Mouse (Mus musculus): Measurements from ENCODE around the gene Cda. TPM values are rescaled to one million over a fixed set of nuclear protein-coding genes. Genes with fewer than 3 reads are reported as not detected.

Gene Cda
- polyA plus RNA-seq (2012; rRNA removed) = 0.33 TPM in 1 of 2 replicates, not detected in the other

DNA sequence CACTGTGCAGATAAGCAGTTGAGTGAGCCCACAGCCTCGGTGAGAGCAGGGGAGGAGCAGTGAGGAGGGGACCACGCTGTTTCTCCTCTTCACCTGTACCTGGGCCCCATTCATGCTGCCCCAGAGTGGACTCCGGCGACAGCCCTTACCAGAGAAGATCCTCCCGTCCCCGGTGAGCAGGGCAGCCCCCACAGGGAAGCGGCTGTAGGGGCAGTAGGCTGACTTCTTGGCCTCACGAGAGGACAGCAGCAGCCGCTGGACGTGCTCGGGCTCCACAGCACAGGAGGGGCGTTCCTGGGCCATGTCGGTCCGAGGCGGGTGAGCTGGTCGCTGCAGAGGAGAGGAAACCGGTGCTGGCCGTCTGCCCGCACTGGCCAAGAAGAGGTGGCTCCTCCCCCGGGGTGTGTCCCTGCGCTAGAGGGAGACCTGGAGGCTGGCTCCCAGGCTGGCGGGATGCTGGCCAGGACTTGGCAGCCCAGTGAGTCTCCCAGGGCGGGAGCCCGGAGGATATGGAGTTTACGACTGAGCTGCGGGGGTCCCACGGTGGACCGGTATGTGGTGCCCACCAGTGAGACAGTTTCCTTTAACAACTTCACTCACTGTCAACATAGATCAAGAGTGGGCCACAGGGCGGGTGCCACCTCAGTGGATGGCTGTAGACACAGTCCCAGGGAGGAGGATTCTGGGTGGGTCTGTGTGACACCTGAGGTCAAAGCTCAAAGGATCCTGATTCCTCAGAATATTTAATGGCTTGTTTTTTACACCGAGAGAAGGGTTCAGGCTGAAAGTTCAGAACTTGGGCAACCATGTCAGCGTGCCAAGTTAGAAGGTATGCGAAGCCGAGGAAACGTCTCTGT is at the start of gene Cda:
Cda (minus strand) TSS at position 352 of the 857 bp plus-strand sequence.
- no peaks in the 10 kb centered on the region for H3K4me1 ChIP-seq (ENCODE audit: control insufficient read depth, insufficient read depth, insufficient read length)
- TF ChIP-seq POLR2A (IDR thresholded peaks at IDR 0.05; ENCODE audit: low read depth, low read length) (no peak), CTCF (IDR thresholded peaks at IDR 0.05; ENCODE audit: extremely low read depth, insufficient read depth, insufficient read length, insufficient replicate concordance) (no peak)
- H3K27ac ChIP-seq (ENCODE audit: insufficient read depth, low read length) = no peak within 1 kb of the TSS
- DNase-seq (ENCODE audit: low read depth in 1 of 2, low spot score in 2 of 2) = no peak
- peaks cover 5% of the 10 kb centered on the region for H3K27me3 ChIP-seq (ENCODE audit: control insufficient read depth, insufficient read depth, low read length)
- H3K4me3 ChIP-seq (ENCODE audit: extremely low read depth, insufficient read depth, insufficient read length) = no peak within 1 kb of the TSS
- 3% methylated on average over 33 of the region's 34 CpGs for WGBS
- no peaks in the 10 kb centered on the region for H3K36me3 ChIP-seq (ENCODE audit: control insufficient read depth, insufficient read depth, low read length)

DNA sequence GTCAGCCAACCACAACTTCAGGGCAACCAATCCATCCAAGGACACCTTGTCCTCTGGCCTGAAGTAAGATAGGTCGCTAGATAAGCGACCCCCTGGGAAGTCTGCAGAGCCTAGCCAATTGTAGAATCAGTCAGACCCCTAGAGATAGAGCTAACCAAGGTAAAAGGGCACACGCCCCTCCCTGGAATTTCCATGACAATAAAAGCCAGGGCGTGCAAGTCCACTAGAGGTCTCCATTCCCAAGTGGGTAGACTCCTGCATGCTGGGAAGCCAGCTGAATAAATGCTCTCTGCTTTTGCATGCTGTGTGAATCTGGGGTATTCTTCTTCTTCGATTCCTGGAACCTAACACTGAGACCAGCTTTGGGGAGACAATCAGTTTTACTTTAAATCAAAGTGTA is 48.6 kb upstream of the Cda start:
- H3K27ac ChIP-seq (ENCODE audit: insufficient read depth, low read length) = no peak overlapping the region
- 76% methylated on average over 5 of the region's 5 CpGs for WGBS
- H3K4me1 ChIP-seq (ENCODE audit: control insufficient read depth, insufficient read depth, insufficient read length) = no peaks in the 10 kb centered on the region
- H3K27me3 ChIP-seq (ENCODE audit: control insufficient read depth, insufficient read depth, low read length) = no peaks in the 10 kb centered on the region
- TF ChIP-seq POLR2A (IDR thresholded peaks at IDR 0.05; ENCODE audit: low read depth, low read length) (no peak), CTCF (IDR thresholded peaks at IDR 0.05; ENCODE audit: extremely low read depth, insufficient read depth, insufficient read length, insufficient replicate concordance) (no peak)
- no peaks in the 10 kb centered on the region for H3K36me3 ChIP-seq (ENCODE audit: control insufficient read depth, insufficient read depth, low read length)
- DNase-seq (ENCODE audit: low read depth in 1 of 2, low spot score in 2 of 2) = no peak
- no peak overlapping the region for H3K4me3 ChIP-seq (ENCODE audit: extremely low read depth, insufficient read depth, insufficient read length)

DNA sequence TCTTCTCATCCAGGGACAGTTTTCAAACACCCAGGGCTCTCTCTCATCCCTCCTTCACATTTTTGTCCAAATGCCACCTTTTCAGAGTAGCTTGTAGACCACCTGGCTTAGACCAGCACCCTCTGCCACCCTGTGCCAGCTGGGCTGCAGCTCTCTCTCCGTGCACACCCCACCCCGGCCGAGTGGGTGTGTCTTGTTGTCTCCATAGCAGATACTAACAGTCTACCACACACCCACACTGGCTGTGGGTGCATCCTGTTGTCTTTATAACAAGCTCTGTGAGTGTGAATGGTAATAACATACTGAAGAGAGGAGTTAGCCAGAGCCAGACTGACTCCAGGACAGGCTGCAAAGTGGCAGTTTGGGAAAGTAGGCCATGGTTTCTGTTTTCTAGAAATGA is 48.2 kb upstream of the Cda start:
- TF ChIP-seq POLR2A (IDR thresholded peaks at IDR 0.05; ENCODE audit: low read depth, low read length) = no peak
- no peak for TF ChIP-seq CTCF (IDR thresholded peaks at IDR 0.05; ENCODE audit: extremely low read depth, insufficient read depth, insufficient read length, insufficient replicate concordance)
- no peak for DNase-seq (ENCODE audit: low read depth in 1 of 2, low spot score in 2 of 2)
- H3K27me3 ChIP-seq (ENCODE audit: control insufficient read depth, insufficient read depth, low read length) = no peaks in the 10 kb centered on the region

DNA sequence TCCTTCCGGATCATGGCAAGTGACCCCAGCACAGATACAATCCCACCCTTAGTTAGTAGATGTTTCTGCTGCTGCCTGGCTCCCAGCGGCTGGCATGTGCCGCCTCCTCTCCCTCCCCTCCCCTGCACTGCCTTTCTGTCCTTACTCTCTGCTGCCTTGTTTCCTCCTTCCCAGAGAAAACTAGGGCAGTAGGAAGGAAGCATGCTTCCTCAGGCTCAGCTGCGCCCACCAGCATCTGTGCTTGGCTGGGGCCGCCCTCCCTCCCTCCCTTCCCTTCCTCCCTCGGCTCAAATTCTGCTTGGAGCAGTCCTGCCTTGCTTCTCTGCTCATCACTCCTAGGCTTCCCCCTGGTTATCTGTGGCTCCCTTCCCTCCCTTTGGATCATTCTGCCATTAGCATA is 46.9 kb upstream of the Cda start:
- Histone ChIP-seq H3K27ac (ENCODE audit: insufficient read depth, low read length) (no peak overlapping the region), H3K4me3 (ENCODE audit: extremely low read depth, insufficient read depth, insufficient read length) (no peak overlapping the region), H3K4me1 (ENCODE audit: control insufficient read depth, insufficient read depth, insufficient read length) (no peaks in the 10 kb centered on the region), H3K36me3 (ENCODE audit: control insufficient read depth, insufficient read depth, low read length) (no peaks in the 10 kb centered on the region), H3K27me3 (ENCODE audit: control insufficient read depth, insufficient read depth, low read length) (no peaks in the 10 kb centered on the region)
- TF ChIP-seq CTCF (IDR thresholded peaks at IDR 0.05; ENCODE audit: extremely low read depth, insufficient read depth, insufficient read length, insufficient replicate concordance) (no peak), POLR2A (IDR thresholded peaks at IDR 0.05; ENCODE audit: low read depth, low read length) (no peak)
- 30% methylated on average over 6 of the region's 6 CpGs for WGBS
- no peak for DNase-seq (ENCODE audit: low read depth in 1 of 2, low spot score in 2 of 2)

More for the DNA sequence above, 48.2 kb upstream of the Cda start:
- H3K4me3 ChIP-seq (ENCODE audit: extremely low read depth, insufficient read depth, insufficient read length) = no peak overlapping the region
- H3K36me3 ChIP-seq (ENCODE audit: control insufficient read depth, insufficient read depth, low read length) = no peaks in the 10 kb centered on the region
- WGBS = 78% methylated on average over 3 of the region's 3 CpGs
- no peak overlapping the region for H3K27ac ChIP-seq (ENCODE audit: insufficient read depth, low read length)
- no peaks in the 10 kb centered on the region for H3K4me1 ChIP-seq (ENCODE audit: control insufficient read depth, insufficient read depth, insufficient read length)

DNA sequence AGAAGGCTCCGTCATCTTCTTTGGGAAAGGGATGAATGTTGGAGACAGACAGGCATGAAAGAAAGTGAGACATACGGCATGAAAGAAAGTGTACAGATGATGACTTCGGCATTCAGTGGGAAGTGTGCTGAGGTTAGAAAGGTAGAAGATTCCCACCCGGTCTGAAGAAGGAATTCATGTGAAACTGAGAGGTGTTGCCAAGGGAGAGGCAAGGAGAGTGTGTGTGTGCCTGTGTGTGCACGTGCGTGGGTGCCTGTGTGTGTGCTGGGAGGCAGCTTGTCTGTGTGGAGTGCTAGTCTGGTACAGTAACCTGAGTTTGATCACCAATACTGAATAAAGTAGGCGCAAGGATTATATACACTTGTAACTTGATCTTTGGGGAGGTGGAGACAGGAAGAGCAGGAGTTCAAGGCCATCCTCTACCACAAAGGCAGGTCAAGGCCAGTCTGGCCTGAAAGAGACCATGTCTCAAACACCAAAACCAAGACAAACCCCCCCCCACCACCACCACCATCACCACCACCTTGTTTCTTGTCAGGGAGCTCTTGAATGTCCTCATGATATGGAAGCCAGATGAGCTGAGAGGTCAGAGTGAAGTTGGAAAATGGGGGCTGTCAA is 43.8 kb upstream of the Cda start:
- 81% methylated on average over 7 of the region's 7 CpGs for WGBS
- TF ChIP-seq POLR2A (IDR thresholded peaks at IDR 0.05; ENCODE audit: low read depth, low read length) (no peak), CTCF (IDR thresholded peaks at IDR 0.05; ENCODE audit: extremely low read depth, insufficient read depth, insufficient read length, insufficient replicate concordance) (no peak)
- no peak for DNase-seq (ENCODE audit: low read depth in 1 of 2, low spot score in 2 of 2)
- Histone ChIP-seq H3K27me3 (ENCODE audit: control insufficient read depth, insufficient read depth, low read length) (no peaks in the 10 kb centered on the region), H3K4me3 (ENCODE audit: extremely low read depth, insufficient read depth, insufficient read length) (no peak overlapping the region), H3K36me3 (ENCODE audit: control insufficient read depth, insufficient read depth, low read length) (no peaks in the 10 kb centered on the region), H3K27ac (ENCODE audit: insufficient read depth, low read length) (no peak overlapping the region), H3K4me1 (ENCODE audit: control insufficient read depth, insufficient read depth, insufficient read length) (no peaks in the 10 kb centered on the region)

DNA sequence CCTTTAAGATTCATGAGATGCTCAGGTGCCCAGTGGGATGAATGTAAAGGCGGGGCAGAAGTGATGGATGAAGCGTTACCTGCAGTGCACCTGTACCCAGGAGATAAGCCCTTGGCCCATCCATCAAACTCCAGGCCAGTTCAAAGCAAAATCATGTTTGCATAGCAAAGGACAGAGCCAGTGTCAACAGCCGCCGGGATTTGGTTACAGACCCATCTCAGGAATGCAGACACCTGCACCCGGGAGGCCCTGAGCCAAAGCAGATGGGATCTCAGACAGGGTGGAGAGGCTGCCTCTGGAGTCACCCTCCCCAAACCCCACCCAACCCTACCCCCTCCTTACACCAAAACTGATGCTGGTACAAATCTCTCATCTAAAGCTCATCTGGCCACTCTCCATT is 43.2 kb upstream of the Cda start:
- TF ChIP-seq POLR2A (IDR thresholded peaks at IDR 0.05; ENCODE audit: low read depth, low read length) = no peak
- TF ChIP-seq CTCF (IDR thresholded peaks at IDR 0.05; ENCODE audit: extremely low read depth, insufficient read depth, insufficient read length, insufficient replicate concordance) = no peak
- H3K4me1 ChIP-seq (ENCODE audit: control insufficient read depth, insufficient read depth, insufficient read length) = no peaks in the 10 kb centered on the region
- WGBS = 80% methylated on average over 5 of the region's 5 CpGs
- H3K4me3 ChIP-seq (ENCODE audit: extremely low read depth, insufficient read depth, insufficient read length) = no peak overlapping the region
- H3K27ac ChIP-seq (ENCODE audit: insufficient read depth, low read length) = no peak overlapping the region
- H3K36me3 ChIP-seq (ENCODE audit: control insufficient read depth, insufficient read depth, low read length) = no peaks in the 10 kb centered on the region
- DNase-seq (ENCODE audit: low read depth in 1 of 2, low spot score in 2 of 2) = no peak
- H3K27me3 ChIP-seq (ENCODE audit: control insufficient read depth, insufficient read depth, low read length) = no peaks in the 10 kb centered on the region
